Comparison of ENCODE assay signal across 22 mouse cellular contexts in genomic region chr2:77411612-77412011, GRCm38 (mm10).
DNase-seq lines count a peak whose midpoint lies in the region; ATAC-seq and TF ChIP-seq lines count a peak whose summit lies in the region.
"Had no signal": no experiment of that assay in that cellular context is flagged by ENCODE, and none has a peak within 500 bp of the region (broad histone marks: within the 10 kb centered on the region; RNA-seq: fewer than 3 reads in every experiment).

No protein-coding gene starts in this region.

- H3K9ac ChIP-seq in ES-E14 (ENCODE audit: insufficient read depth, low read depth, low read length, poor library complexity, severe bottlenecking) = 0 out of 2 replicates have a peak overlapping the region, but pooled peaks have one; percentile 20
- no peak overlapping the region for H3K9ac ChIP-seq in limb, embryonic 11.5 days (ENCODE audit: low read length)
- H3K9ac ChIP-seq: embryonic facial prominence, embryonic 15.5 days; forebrain, embryonic 15.5 days; heart, embryonic 12.5 days; hindbrain, embryonic 12.5 days; intestine, embryonic 15.5 days had no signal

- 71% methylated on average over 13 of the region's 13 CpGs for WGBS in heart, embryonic 10.5 days
- 80% methylated on average over 13 of the region's 13 CpGs for WGBS in limb, embryonic 11.5 days

- peaks cover 10% of the 10 kb centered on the region; the same call in 1 of the 2 replicates for H3K4me1 ChIP-seq in heart, embryonic 10.5 days
- peaks cover 6 to 10% of the 10 kb centered on the region in 2 experiments for H3K4me1 ChIP-seq in ES-E14 (ENCODE audit: control insufficient read depth in 2 of 2, insufficient read depth in 2 of 2, low read length in 2 of 2, poor library complexity in 1 of 2)
- no peaks in the 10 kb centered on the region for H3K4me1 ChIP-seq in limb, embryonic 11.5 days (ENCODE audit: control insufficient read depth, insufficient read depth, low read length)
- H3K4me1 ChIP-seq: embryonic facial prominence, embryonic 15.5 days; forebrain, embryonic 15.5 days; heart, embryonic 12.5 days; hindbrain, embryonic 12.5 days; intestine, embryonic 15.5 days had no signal

- H3K27me3 ChIP-seq in heart, embryonic 10.5 days (ENCODE audit: insufficient read depth, poor library complexity, severe bottlenecking) = no peaks in the 10 kb centered on the region
- H3K27me3 ChIP-seq in limb, embryonic 11.5 days (ENCODE audit: control insufficient read depth, insufficient read depth, low read length) = no peaks in the 10 kb centered on the region
- H3K27me3 ChIP-seq: embryonic facial prominence, embryonic 15.5 days; forebrain, embryonic 15.5 days; heart, embryonic 12.5 days; hindbrain, embryonic 12.5 days; intestine, embryonic 15.5 days had no signal

- no peaks in the 10 kb centered on the region for H3K9me3 ChIP-seq in heart, embryonic 10.5 days
- no peaks in the 10 kb centered on the region for H3K9me3 ChIP-seq in ES-E14 (ENCODE audit: control insufficient read depth, insufficient read depth, low read depth, low read length)
- no peaks in the 10 kb centered on the region for H3K9me3 ChIP-seq in limb, embryonic 11.5 days (ENCODE audit: control insufficient read depth, low read length)
- H3K9me3 ChIP-seq: embryonic facial prominence, embryonic 15.5 days; forebrain, embryonic 15.5 days; heart, embryonic 12.5 days; hindbrain, embryonic 12.5 days; intestine, embryonic 15.5 days had no signal

- peak; percentile 72 for DNase-seq in heart, embryonic 10.5 days (ENCODE audit: low spot score)
- DNase-seq in heart, postnatal 36 days = no peak
- DNase-seq in 3134 (ENCODE audit: extremely low read depth, insufficient read length, low spot score) (peak; percentile 2), ES-E14 (ENCODE audit: low read depth, low spot score) (no peak)
- no peak for DNase-seq in limb, embryonic 11.5 days (ENCODE audit: low spot score)
- DNase-seq in right cerebral cortex, postnatal 4 days = no peak
- DNase-seq: adrenal gland, adult 2 months; adrenal gland, postnatal 36 days; cerebellum, adult 2 months; cerebellum, postnatal 10 days; embryo, embryonic 11 days; gastrocnemius, postnatal 14 days; heart, adult 2 months; kidney, adult 18-20 months had no signal

- peak; percentile 26; the same call in 1 of the 2 replicates for ATAC-seq in limb, embryonic 11.5 days (ENCODE audit: insufficient number of reproducible peaks, low FRiP score, low TSS enrichment, low read depth)
- no peak for ATAC-seq in inflammation-experienced regulatory T-cells, adult 6 months
- ATAC-seq: forebrain, embryonic 15.5 days; hindbrain, postnatal 0 days; intestine, embryonic 15.5 days had no signal

- in situ Hi-C loops in ES-E14 (cut with MboI; ENCODE audit: low sequenced_read_pairs in 2 of 2, unreplicated experiment in 2 of 2) = no loop called here

- no peak overlapping the region for H3K4me3 ChIP-seq in heart, embryonic 10.5 days
- peak overlapping the region; percentile 11 to 28; a peak in 2 of 4 replicates for H3K4me3 ChIP-seq in ES-E14 (ENCODE audit: insufficient read depth in 1 of 2, low read depth in 1 of 2, low read length in 2 of 2, poor library complexity in 1 of 2, severe bottlenecking in 1 of 2)
- H3K4me3 ChIP-seq in limb, embryonic 11.5 days (ENCODE audit: low read depth, low read length) = no peak overlapping the region
- H3K4me3 ChIP-seq: embryonic facial prominence, embryonic 15.5 days; erythroblast, embryonic 14.5 days; forebrain, embryonic 15.5 days; heart, adult 2 months; heart, embryonic 12.5 days; hindbrain, embryonic 12.5 days; intestine, embryonic 15.5 days had no signal

- H3K4me2 ChIP-seq in limb, embryonic 11.5 days (ENCODE audit: low read depth, severe bottlenecking) = no peak overlapping the region
- H3K4me2 ChIP-seq: embryonic facial prominence, embryonic 15.5 days; forebrain, embryonic 15.5 days; heart, embryonic 12.5 days; hindbrain, embryonic 12.5 days; intestine, embryonic 15.5 days had no signal

- intact Hi-C loops in heart, postnatal 36 days (cut with DNase I) = no loop called here

- no peaks in the 10 kb centered on the region for H3K36me3 ChIP-seq in heart, embryonic 10.5 days
- H3K36me3 ChIP-seq in ES-E14 (ENCODE audit: control insufficient read depth, insufficient read depth, low read length, poor library complexity, severe bottlenecking) = no peaks in the 10 kb centered on the region
- no peaks in the 10 kb centered on the region for H3K36me3 ChIP-seq in limb, embryonic 11.5 days (ENCODE audit: control insufficient read depth, insufficient read depth, low read length)
- H3K36me3 ChIP-seq: embryonic facial prominence, embryonic 15.5 days; forebrain, embryonic 15.5 days; heart, embryonic 12.5 days; hindbrain, embryonic 12.5 days; intestine, embryonic 15.5 days had no signal

- H3K27ac ChIP-seq in heart, embryonic 10.5 days = no peak overlapping the region
- no peak overlapping the region for H3K27ac ChIP-seq in ES-E14 (ENCODE audit: insufficient read depth, low read depth, low read length, poor library complexity, severe bottlenecking)
- no peak overlapping the region for H3K27ac ChIP-seq in limb, embryonic 11.5 days (replicated peaks; ENCODE audit: low read depth, low read length)
- H3K27ac ChIP-seq: embryonic facial prominence, embryonic 15.5 days; forebrain, embryonic 15.5 days; heart, adult 2 months; hindbrain, embryonic 12.5 days; hindbrain, postnatal 0 days; intestine, embryonic 15.5 days had no signal

TF ChIP-seq in ES-E14, 5 proteins besides CTCF, POLR2A, EP300 and RAD21:
- TF ChIP-seq HCFC1 (IDR thresholded peaks at IDR 0.05; ENCODE audit: borderline replicate concordance, insufficient read depth, low read length) (no peak), ZNF384 (IDR thresholded peaks at IDR 0.05; ENCODE audit: low read depth, low read length) (no peak), MAFK (IDR thresholded peaks at IDR 0.05; ENCODE audit: insufficient read depth, low read depth, low read length) (no peak), CHD2 (IDR thresholded peaks at IDR 0.05; ENCODE audit: low read depth, low read length) (no peak), ZC3H11A (IDR thresholded peaks at IDR 0.05; ENCODE audit: borderline replicate concordance, low read depth, low read length) (no peak)

Comparison
In these comparisons a context has a peak if more than half of its experiments do, and no peak if none do; other contexts are left out.
1. DNase-seq: peak in heart, embryonic 10.5 days (single experiment) and 3134 (single experiment); none in heart, postnatal 36 days (0 of 2), ES-E14 (single experiment), limb, embryonic 11.5 days (single experiment) and right cerebral cortex, postnatal 4 days (single experiment).
2. H3K4me3 ChIP-seq: peak in ES-E14 (2 of 2); none in heart, embryonic 10.5 days (single experiment) and limb, embryonic 11.5 days (single experiment).